Mouse (Mus musculus) kidney, adult 2 months (tissue): ENCODE measurements around the gene Fam78b.

Experiments used
- CTCF ChIP-seq: fragments of 200-500 bp; conservative IDR thresholded peaks from 2 replicates; pipeline ENCODE4 v1.5.1; 2011; ENCODE audit warnings: low read depth, mild to moderate bottlenecking, control low read depth, low read length, moderate library complexity, mixed read lengths; ENCODE audit not compliant: insufficient read depth, insufficient read length
- POLR2A ChIP-seq: fragments of 200-500 bp; IDR thresholded peaks from one replicate; pipeline ENCODE4 v1.6.1; 2011; ENCODE audit warnings: low read depth, low read length, control low read depth

DNA sequence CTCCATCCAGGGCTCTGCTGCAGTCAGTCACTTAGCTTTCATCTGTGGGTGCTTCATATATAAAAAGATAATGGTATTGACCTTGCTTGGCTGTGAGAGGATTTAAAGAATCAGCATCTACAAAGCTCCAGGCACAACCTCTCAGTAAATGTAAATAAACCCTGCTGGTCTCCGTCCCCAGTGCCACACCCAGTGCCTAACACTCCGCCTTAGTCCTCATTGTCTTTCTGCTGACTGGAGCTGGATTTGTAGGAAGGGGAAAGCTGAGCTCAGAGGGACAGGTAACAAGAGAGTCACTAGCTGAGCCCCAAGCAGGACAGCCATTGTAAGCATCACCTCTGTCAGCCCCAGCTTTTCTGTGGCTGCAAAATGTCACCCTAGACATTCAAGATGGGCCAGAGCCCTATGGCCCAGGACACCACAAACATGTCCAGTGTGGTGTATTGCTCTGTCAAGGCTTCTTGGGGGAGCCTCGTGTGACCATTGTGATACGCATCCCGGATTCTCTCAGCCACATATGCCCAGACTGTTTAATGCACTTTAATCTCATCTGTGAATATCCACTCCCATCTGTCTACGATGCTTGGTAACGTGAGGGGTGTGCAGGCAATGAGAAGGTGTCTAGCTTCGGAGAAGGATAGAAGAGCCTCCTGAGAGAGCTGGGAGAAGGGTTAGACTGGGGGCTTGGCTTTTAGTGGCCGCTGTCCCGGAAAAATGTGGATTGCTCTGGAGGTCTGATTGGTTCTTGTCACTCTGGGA, 45.1 kb downstream of the Fam78b start:
- TF ChIP-seq CTCF (no peak), POLR2A (no peak)
